Mouse (Mus musculus) bone marrow macrophage, adult 2 months (primary cell): Measurements from ENCODE around the gene Tbcc.
"Not testable (repeated sequence)": the region's sequence is repeated elsewhere in the genome, so short reads cannot be mapped to it uniquely, and the experiment has no call there.

ENCODE experiments used
- CTCF ChIP-seq: IDR thresholded peaks from 2 replicates; pipeline ENCODE4 v1.5.1; 2012; ENCODE audit warnings: low read depth, mild to moderate bottlenecking, low read length, moderate library complexity
- POLR2A ChIP-seq: IDR thresholded peaks from 2 replicates; pipeline ENCODE4 v1.6.1; 2012; ENCODE audit warnings: mild to moderate bottlenecking, low read depth, low read length, borderline replicate concordance

- TF ChIP-seq CTCF, POLR2A: not testable (repeated sequence)
Observed at GRCm38 (mm10) chr17:46846573-46846972, 43.9 kb upstream of the Tbcc start.
